Mouse (Mus musculus): Measurements from ENCODE around the gene Alox12e. TPM values are rescaled to one million over a fixed set of nuclear protein-coding genes. Genes with fewer than 3 reads are reported as not detected.
A peak's percentile ranks its signal among the peaks of the same experiment; 100 is the strongest.
"Not testable (repeated sequence)": the region's sequence is repeated elsewhere in the genome, so short reads cannot be mapped to it uniquely, and the experiment has no call there.

Alox12e gene
- polyA plus RNA-seq (2015; fragmentation: Nextera tagmentation; extraction: Ambion mirVana): 0.09 and 0.14 TPM in 2 replicates

- Histone ChIP-seq H3K27ac (ENCODE audit: low read depth, low read length) (no peak within 1 kb of the TSS), H3K9me3 (ENCODE audit: control insufficient read depth, low read length) (no peaks in the 10 kb centered on the region), H3K4me3 (ENCODE audit: low read length) (no peak within 1 kb of the TSS), H3K36me3 (ENCODE audit: control insufficient read depth, insufficient read depth, low read length) (no peaks in the 10 kb centered on the region), H3K4me2 (ENCODE audit: low read length) (peak within 1 kb of the TSS; percentile 31; the same call in 1 of the 2 replicates), H3K27me3 (replicated peaks; ENCODE audit: control insufficient read depth, insufficient read depth, low read length) (peaks cover 20% of the 10 kb centered on the region), H3K4me1 (ENCODE audit: control insufficient read depth, insufficient read depth, low read depth, low read length) (no peaks in the 10 kb centered on the region; the same call in 1 of the 2 replicates), H3K9ac (ENCODE audit: low read depth, low read length) (no peak within 1 kb of the TSS)
- no peak for ATAC-seq
- 33% methylated on average over 7 of the region's 7 CpGs for WGBS
Observed at GRCm38 (mm10) chr11:70322528-70322927, at the start of gene Alox12e. Alox12e (minus strand) TSS chr11:70322628.

GRCm38 (mm10) chr11:70368626-70369025, 46.2 kb upstream of the Alox12e start:
- WGBS: 80% methylated on average over 2 of the region's 2 CpGs
- H3K4me3 ChIP-seq (ENCODE audit: low read length); ATAC-seq; H3K4me2 ChIP-seq (ENCODE audit: low read length); H3K36me3 ChIP-seq (ENCODE audit: control insufficient read depth, insufficient read depth, low read length); H3K27me3 ChIP-seq (replicated peaks; ENCODE audit: control insufficient read depth, insufficient read depth, low read length); H3K27ac ChIP-seq (ENCODE audit: low read depth, low read length); H3K4me1 ChIP-seq (ENCODE audit: control insufficient read depth, insufficient read depth, low read depth, low read length); H3K9ac ChIP-seq (ENCODE audit: low read depth, low read length); H3K9me3 ChIP-seq (ENCODE audit: control insufficient read depth, low read length): not testable (repeated sequence)

GRCm38 (mm10) chr11:70367701-70368100, 45.3 kb upstream of the Alox12e start:
- H3K4me2 ChIP-seq (ENCODE audit: low read length); H3K36me3 ChIP-seq (ENCODE audit: control insufficient read depth, insufficient read depth, low read length); H3K27me3 ChIP-seq (replicated peaks; ENCODE audit: control insufficient read depth, insufficient read depth, low read length); H3K4me3 ChIP-seq (ENCODE audit: low read length); H3K9ac ChIP-seq (ENCODE audit: low read depth, low read length); H3K27ac ChIP-seq (ENCODE audit: low read depth, low read length); ATAC-seq; H3K4me1 ChIP-seq (ENCODE audit: control insufficient read depth, insufficient read depth, low read depth, low read length); H3K9me3 ChIP-seq (ENCODE audit: control insufficient read depth, low read length): not testable (repeated sequence)
- 91% methylated on average over 5 of the region's 6 CpGs for WGBS

- Histone ChIP-seq H3K4me1 (ENCODE audit: control insufficient read depth, insufficient read depth, low read depth, low read length) (peaks cover 6% of the 10 kb centered on the region), H3K27me3 (replicated peaks; ENCODE audit: control insufficient read depth, insufficient read depth, low read length) (peaks cover 33% of the 10 kb centered on the region), H3K9me3 (ENCODE audit: control insufficient read depth, low read length) (no peaks in the 10 kb centered on the region), H3K4me2 (ENCODE audit: low read length) (peak within 1 kb of the TSS; percentile 63), H3K36me3 (ENCODE audit: control insufficient read depth, insufficient read depth, low read length) (no peaks in the 10 kb centered on the region), H3K9ac (ENCODE audit: low read depth, low read length) (peak within 1 kb of the TSS; percentile 41), H3K27ac (ENCODE audit: low read depth, low read length) (no peak within 1 kb of the TSS), H3K4me3 (ENCODE audit: low read length) (peak within 1 kb of the TSS; percentile 33)
- 0% methylated on average over 19 of the region's 19 CpGs for WGBS
- no peak for ATAC-seq
Observed at GRCm38 (mm10) chr11:70351868-70352267, 29.4 kb upstream of the Alox12e start, which contains the start of gene Alox15. Alox15 (minus strand) TSS chr11:70352031.

- no peak overlapping the region for H3K4me3 ChIP-seq (ENCODE audit: low read length)
- 83% methylated on average over 9 of the region's 9 CpGs for WGBS
- no peak overlapping the region for H3K27ac ChIP-seq (ENCODE audit: low read depth, low read length)
- H3K9ac ChIP-seq (ENCODE audit: low read depth, low read length): no peak overlapping the region
- peaks cover 6% of the 10 kb centered on the region for H3K4me1 ChIP-seq (ENCODE audit: control insufficient read depth, insufficient read depth, low read depth, low read length)
- peaks cover 33% of the 10 kb centered on the region for H3K27me3 ChIP-seq (replicated peaks; ENCODE audit: control insufficient read depth, insufficient read depth, low read length)
- H3K9me3 ChIP-seq (ENCODE audit: control insufficient read depth, low read length): no peaks in the 10 kb centered on the region
- no peak overlapping the region for H3K4me2 ChIP-seq (ENCODE audit: low read length)
- no peak for ATAC-seq
- no peaks in the 10 kb centered on the region for H3K36me3 ChIP-seq (ENCODE audit: control insufficient read depth, insufficient read depth, low read length)
Observed at GRCm38 (mm10) chr11:70348630-70349029, 26.2 kb upstream of the Alox12e start.

GRCm38 (mm10) chr11:70347861-70348260, 25.4 kb upstream of the Alox12e start:
- Histone ChIP-seq H3K9me3 (ENCODE audit: control insufficient read depth, low read length) (no peaks in the 10 kb centered on the region), H3K27me3 (replicated peaks; ENCODE audit: control insufficient read depth, insufficient read depth, low read length) (peaks cover 28% of the 10 kb centered on the region), H3K4me3 (ENCODE audit: low read length) (no peak overlapping the region), H3K36me3 (ENCODE audit: control insufficient read depth, insufficient read depth, low read length) (no peaks in the 10 kb centered on the region), H3K4me1 (ENCODE audit: control insufficient read depth, insufficient read depth, low read depth, low read length) (peaks cover 6% of the 10 kb centered on the region), H3K27ac (ENCODE audit: low read depth, low read length) (no peak overlapping the region), H3K4me2 (ENCODE audit: low read length) (no peak overlapping the region), H3K9ac (ENCODE audit: low read depth, low read length) (no peak overlapping the region)
- 85% methylated on average over 10 of the region's 10 CpGs for WGBS
- no peak for ATAC-seq

- Histone ChIP-seq H3K9ac (ENCODE audit: low read depth, low read length) (no peak overlapping the region), H3K4me1 (ENCODE audit: control insufficient read depth, insufficient read depth, low read depth, low read length) (no peaks in the 10 kb centered on the region), H3K4me2 (ENCODE audit: low read length) (no peak overlapping the region), H3K27me3 (replicated peaks; ENCODE audit: control insufficient read depth, insufficient read depth, low read length) (peaks cover 10% of the 10 kb centered on the region), H3K9me3 (ENCODE audit: control insufficient read depth, low read length) (no peaks in the 10 kb centered on the region), H3K27ac (ENCODE audit: low read depth, low read length) (no peak overlapping the region), H3K36me3 (ENCODE audit: control insufficient read depth, insufficient read depth, low read length) (no peaks in the 10 kb centered on the region), H3K4me3 (ENCODE audit: low read length) (no peak overlapping the region)
- ATAC-seq: no peak
- 93% methylated on average over 8 of the region's 8 CpGs for WGBS
Observed at GRCm38 (mm10) chr11:70345546-70345945, 23.1 kb upstream of the Alox12e start.

GRCm38 (mm10) chr11:70345061-70345460, 22.6 kb upstream of the Alox12e start:
- WGBS: 88% methylated on average over 10 of the region's 10 CpGs
- H3K9me3 ChIP-seq (ENCODE audit: control insufficient read depth, low read length): no peaks in the 10 kb centered on the region
- H3K4me3 ChIP-seq (ENCODE audit: low read length): no peak overlapping the region
- no peak overlapping the region for H3K4me2 ChIP-seq (ENCODE audit: low read length)
- no peak overlapping the region for H3K9ac ChIP-seq (ENCODE audit: low read depth, low read length)
- no peaks in the 10 kb centered on the region for H3K4me1 ChIP-seq (ENCODE audit: control insufficient read depth, insufficient read depth, low read depth, low read length)
- no peak for ATAC-seq
- H3K27ac ChIP-seq (ENCODE audit: low read depth, low read length): no peak overlapping the region
- peaks cover 5% of the 10 kb centered on the region; the same call in 1 of the 2 replicates for H3K27me3 ChIP-seq (replicated peaks; ENCODE audit: control insufficient read depth, insufficient read depth, low read length)
- H3K36me3 ChIP-seq (ENCODE audit: control insufficient read depth, insufficient read depth, low read length): no peaks in the 10 kb centered on the region

- no peak overlapping the region for H3K9ac ChIP-seq (ENCODE audit: low read depth, low read length)
- ATAC-seq: no peak
- no peaks in the 10 kb centered on the region for H3K27me3 ChIP-seq (replicated peaks; ENCODE audit: control insufficient read depth, insufficient read depth, low read length)
- no peak overlapping the region for H3K4me3 ChIP-seq (ENCODE audit: low read length)
- no peaks in the 10 kb centered on the region for H3K9me3 ChIP-seq (ENCODE audit: control insufficient read depth, low read length)
- no peaks in the 10 kb centered on the region for H3K36me3 ChIP-seq (ENCODE audit: control insufficient read depth, insufficient read depth, low read length)
- no peaks in the 10 kb centered on the region for H3K4me1 ChIP-seq (ENCODE audit: control insufficient read depth, insufficient read depth, low read depth, low read length)
- 38% methylated on average over 7 of the region's 7 CpGs for WGBS
- no peak overlapping the region for H3K27ac ChIP-seq (ENCODE audit: low read depth, low read length)
- H3K4me2 ChIP-seq (ENCODE audit: low read length): no peak overlapping the region
Observed at GRCm38 (mm10) chr11:70339481-70339880, 17.1 kb upstream of the Alox12e start.

GRCm38 (mm10) chr11:70334477-70334876, 12.0 kb upstream of the Alox12e start:
- ATAC-seq: no peak
- Histone ChIP-seq H3K27ac (ENCODE audit: low read depth, low read length) (no peak overlapping the region), H3K4me2 (ENCODE audit: low read length) (no peak overlapping the region), H3K27me3 (replicated peaks; ENCODE audit: control insufficient read depth, insufficient read depth, low read length) (no peaks in the 10 kb centered on the region), H3K4me1 (ENCODE audit: control insufficient read depth, insufficient read depth, low read depth, low read length) (no peaks in the 10 kb centered on the region), H3K36me3 (ENCODE audit: control insufficient read depth, insufficient read depth, low read length) (no peaks in the 10 kb centered on the region), H3K4me3 (ENCODE audit: low read length) (no peak overlapping the region), H3K9me3 (ENCODE audit: control insufficient read depth, low read length) (no peaks in the 10 kb centered on the region), H3K9ac (ENCODE audit: low read depth, low read length) (no peak overlapping the region)
- WGBS: 35% methylated on average over 4 of the region's 4 CpGs
